ENCODE assay signal across 8 mouse cellular contexts in the genomic region with DNA sequence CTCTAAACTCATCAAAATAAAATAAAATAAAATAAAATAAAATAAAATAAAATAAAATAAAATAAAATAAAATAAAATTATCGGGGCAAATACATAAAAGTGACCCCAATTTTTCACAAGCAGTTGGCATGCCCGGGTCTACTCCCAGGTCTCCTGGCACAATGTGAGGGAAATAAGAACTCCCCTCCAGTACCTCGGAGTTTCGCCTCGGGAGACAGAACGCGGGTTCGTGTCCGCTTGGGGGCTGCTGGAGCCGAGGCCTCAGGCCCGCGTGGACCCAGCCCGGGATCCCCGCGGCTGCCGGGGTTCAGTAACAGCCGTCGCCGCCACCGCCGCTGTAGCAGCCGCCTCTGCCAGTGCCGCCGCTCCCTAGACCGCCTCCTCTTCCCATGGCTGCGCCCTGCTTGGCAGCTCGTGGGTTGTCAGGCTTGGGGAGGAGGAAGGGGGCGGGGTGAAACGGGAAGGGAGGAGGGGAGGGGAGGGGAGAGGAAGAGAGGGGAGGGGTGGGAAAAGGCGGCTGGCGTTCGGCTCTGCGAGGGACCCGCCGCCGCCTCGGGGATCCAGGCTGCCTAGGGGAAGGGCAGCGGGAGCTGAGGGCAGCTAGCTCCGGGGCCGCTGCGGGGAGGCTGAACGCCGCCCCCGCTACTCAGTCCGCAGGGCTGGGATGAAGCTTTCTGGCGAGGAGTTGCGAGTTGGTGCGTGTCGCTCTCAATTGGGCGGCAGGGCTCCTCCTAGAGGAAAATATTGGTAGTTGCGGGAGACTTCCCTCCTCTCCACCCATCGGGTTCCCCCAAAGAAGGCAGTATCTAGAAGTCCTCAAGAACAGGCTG. TPM values are rescaled to one million over a fixed set of nuclear protein-coding genes. Genes with fewer than 3 reads are reported as not detected.
DNase-seq lines count a peak whose midpoint lies in the region; ATAC-seq lines count a peak whose summit lies in the region.

A gene (minus strand): TSS at position 686 of the 830 bp plus-strand sequence.

- H3K36me3 ChIP-seq in intestine, embryonic 15.5 days = no peaks in the 10 kb centered on the region

- H3K4me1 ChIP-seq in intestine, embryonic 15.5 days (replicated peaks) = peaks cover 21% of the 10 kb centered on the region; the same call in 1 of the 2 replicates

- H3K27ac ChIP-seq in intestine, embryonic 15.5 days = peak within 1 kb of the TSS; percentile 99

- peak within 1 kb of the TSS; percentile 89 for H3K9ac ChIP-seq in intestine, embryonic 15.5 days

- H3K27me3 ChIP-seq in intestine, embryonic 15.5 days (replicated peaks) = no peaks in the 10 kb centered on the region

- H3K4me3 ChIP-seq in intestine, embryonic 15.5 days (replicated peaks) = peak within 1 kb of the TSS; percentile 79

- ATAC-seq in intestine, embryonic 15.5 days = peak; percentile 90
- no peak for ATAC-seq in erythroid progenitor cell, adult 5-6 weeks (replicated peaks; ENCODE audit: low FRiP score, poor library complexity, severe bottlenecking)

- WGBS in intestine, embryonic 15.5 days = under 1% methylated on average over 49 of the region's 52 CpGs

- peak; percentile 79 to 81 for DNase-seq in adrenal gland, adult 18-20 months (ENCODE audit: low spot score in 2 of 2)
- peak; percentile 87 for DNase-seq in embryo, embryonic 10 days (ENCODE audit: low spot score)
- peak; percentile 82 to 84 for DNase-seq in gastrocnemius, postnatal 36 days
- peak; percentile 90 to 93 for DNase-seq in left cerebral cortex, postnatal 14 days (ENCODE audit: low spot score in 2 of 2)
- DNase-seq in mesoderm, embryonic 11.5 days (ENCODE audit: low read depth, low spot score) = peak; percentile 88
- peak; percentile 81 to 84 for DNase-seq in right cerebral cortex, postnatal 36 days (ENCODE audit: low spot score in 2 of 2)

- intact Hi-C loops in gastrocnemius, postnatal 36 days (cut with DNase I) = loop anchor here (5.0 to 10.0 kb wide), 3 partner anchors 141 to 322 kb away; no protein-coding TSS in a partner anchor
- intact Hi-C loops in left cerebral cortex, postnatal 14 days (cut with DNase I) = loop anchor here (2.0 to 10.0 kb wide), 3 partner anchors 142 to 378 kb away; no protein-coding TSS in a partner anchor

- H3K4me2 ChIP-seq in intestine, embryonic 15.5 days (replicated peaks) = peak within 1 kb of the TSS; percentile 58

- no peaks in the 10 kb centered on the region for H3K9me3 ChIP-seq in intestine, embryonic 15.5 days

RNA-seq across cellular contexts. Expression of the gene that starts here (rescaled TPM):
- total RNA-seq in adrenal gland, adult 18-20 months (2021) = 100 to 1,000 TPM in 1 of 2 experiments, 10 to 100 TPM in 1; 97.1 to 253 TPM
- 100 to 1,000 TPM; 120 to 121 TPM for total RNA-seq in gastrocnemius, postnatal 36 days (2021)
- 103 and 111 TPM in 2 replicates for polyA plus RNA-seq in intestine, embryonic 15.5 days (2015; fragmentation: Nextera tagmentation; extraction: Ambion mirVana)
- 10 to 100 TPM; 12.4 to 12.7 TPM for total RNA-seq in left cerebral cortex, postnatal 14 days (2021)
- 1.7 TPM in 1 of 2 replicates, not detected in the other for total RNA-seq in erythroid progenitor cell, adult 5-6 weeks (2015; ENCODE audit: low replicate concordance)
- 1.0 TPM in 1 of 2 replicates, not detected in the other for total RNA-seq in erythroid progenitor cell, adult 5-6 weeks (2017; ENCODE audit: low replicate concordance)

Comparison
In these comparisons a context has a peak if more than half of its experiments do, and no peak if none do; other contexts are left out.
1. RNA of the gene that starts here (total RNA-seq): 97.1 to 253 TPM in adrenal gland, adult 18-20 months and 120 to 121 TPM in gastrocnemius, postnatal 36 days; 12.4 to 12.7 TPM in left cerebral cortex, postnatal 14 days and 1.0 to 1.7 TPM in erythroid progenitor cell, adult 5-6 weeks; every median in the first group is over 4 times any median in the second.
2. Peak in every context shown above with its lines, with median percentiles within 50 percentile points of each other: DNase-seq.